Mouse (Mus musculus) intestine, embryonic 14.5 days (tissue): ENCODE results near the gene Zfp580. TPM values are rescaled to one million over a fixed set of nuclear protein-coding genes. Genes with fewer than 3 reads are reported as not detected.
A peak's percentile ranks its signal among the peaks of the same experiment; 100 is the strongest.

Experiments used
- ATAC-seq: fragments of 200-750 bp; cut with Nextera tagmentation; replicated peaks from 2 replicates; pipeline ENCODE4 v1.8.0; 2017; ENCODE audit warnings: low read depth, moderate number of reproducible peaks, moderate TSS enrichment, moderate library complexity; ENCODE audit not compliant: low FRiP score, low TSS enrichment
- DNase-seq: peaks from one replicate; pipeline ENCODE4 v3.0.0-alpha.2; 2018; ENCODE audit warnings: low spot score
- H3K27ac ChIP-seq: fragments of 300-500 bp; sonication (generic); 2 replicates; pipeline ENCODE4 v1.5.1; 2014; ENCODE audit warnings: low read depth, mild to moderate bottlenecking, control low read depth
- H3K27me3 ChIP-seq: fragments of 300-500 bp; sonication (generic); replicated peaks from 2 replicates; pipeline ENCODE4 v1.6.1; 2014; ENCODE audit warnings: low read length, control low read depth; ENCODE audit not compliant: control insufficient read depth, insufficient read depth
- H3K36me3 ChIP-seq: fragments of 300-500 bp; sonication (generic); 2 replicates; pipeline ENCODE4 v1.6.1; 2014; ENCODE audit warnings: low read length, control low read depth; ENCODE audit not compliant: control insufficient read depth, insufficient read depth
- H3K4me1 ChIP-seq: fragments of 300-500 bp; sonication (generic); replicated peaks from 2 replicates; pipeline ENCODE4 v1.6.1; 2014; ENCODE audit warnings: low read length, control low read depth, mixed read lengths; ENCODE audit not compliant: control insufficient read depth, insufficient read depth
- H3K4me2 ChIP-seq: fragments of 300-500 bp; sonication (generic); 2 replicates; pipeline ENCODE4 v1.6.1; 2014; ENCODE audit warnings: low read length
- H3K4me3 ChIP-seq: fragments of 300-500 bp; sonication (generic); 2 replicates; pipeline ENCODE4 v1.5.1; 2014; ENCODE audit warnings: low read depth, low read length, control low read depth, mixed read lengths
- H3K9ac ChIP-seq: fragments of 300-500 bp; sonication (generic); 2 replicates; pipeline ENCODE4 v1.6.1; 2014; ENCODE audit warnings: mild to moderate bottlenecking, low read length
- H3K9me3 ChIP-seq: fragments of 300-500 bp; sonication (generic); 2 replicates; pipeline ENCODE4 v1.6.1; 2016; ENCODE audit warnings: low read length, control low read depth; ENCODE audit not compliant: control insufficient read depth
- WGBS: fragments of 180-500 bp; shearing (Covaris S2); extraction: QIAGEN DNeasy Blood & Tissue Kit; methylation state at CpG from one replicate; pipeline ENCODE4 v1.1.7; 2014; 5-methylcytosine and 5-hydroxymethylcytosine counted together
- polyA plus RNA-seq: library from polyadenylated mRNA; unstranded; fragments of >200 nt; fragmentation: Nextera tagmentation; extraction: Ambion mirVana; gene quantifications from 2 replicates; pipeline ENCODE4 v1.2.1, GENCODE M21; 2014

Zfp580 gene
- polyA plus RNA-seq, 1 experiment from 2014 or later, result 40.1 TPM

DNA sequence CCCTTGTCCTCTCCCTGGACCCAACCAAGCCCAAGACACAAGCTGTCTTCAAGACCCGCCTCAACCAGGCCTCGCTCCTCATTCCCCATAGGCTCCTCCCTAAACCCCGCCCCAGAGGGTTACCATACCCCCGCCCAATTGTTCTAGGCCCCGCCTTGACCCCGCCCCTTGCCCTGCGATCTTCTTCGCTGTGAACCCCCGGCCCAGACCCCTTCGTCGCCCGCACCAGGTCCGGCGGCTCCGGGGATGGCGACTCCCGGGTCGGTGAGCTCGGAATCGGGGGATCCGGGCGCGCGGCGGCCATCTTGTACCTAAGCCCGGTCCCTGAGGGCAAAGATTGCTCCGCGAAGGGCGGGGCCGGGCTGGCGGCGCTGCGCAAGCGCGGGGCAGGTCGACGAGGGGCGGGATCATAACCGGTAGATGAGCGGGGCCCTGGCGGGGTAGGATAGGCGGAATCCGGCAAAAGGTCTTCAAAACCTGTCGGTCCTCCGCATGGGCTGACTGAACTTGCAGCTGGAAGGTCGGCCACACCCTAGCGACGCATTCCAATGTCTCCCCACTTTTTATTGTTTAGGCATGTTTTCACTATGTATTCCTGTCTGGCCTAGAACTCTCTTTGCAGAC lies 13.1 kb upstream of the Zfp580 start, which contains the start of gene Zfp784:
Zfp784 (minus strand) TSS at position 338 of the 624 bp plus-strand sequence.
- H3K27ac ChIP-seq, result peak within 1 kb of the TSS; percentile 95
- no peaks in the 10 kb centered on the region for H3K27me3 ChIP-seq

GRCm38 (mm10) chr7:5038940-5039339 lies 12.4 kb upstream of the Zfp580 start:
- H3K4me1 ChIP-seq, result 0 out of 2 replicates have a peak, but pooled peaks cover 4% of the 10 kb centered on the region

More for the DNA sequence above, 13.1 kb upstream of the Zfp580 start, which contains the start of gene Zfp784:
- Histone ChIP-seq H3K4me2 (peak within 1 kb of the TSS; percentile 60), H3K9ac (peak within 1 kb of the TSS; percentile 66), H3K4me1 (0 out of 2 replicates have a peak, but pooled peaks cover 4% of the 10 kb centered on the region), H3K9me3 (peaks cover 6% of the 10 kb centered on the region; the same call in 1 of the 2 replicates), H3K36me3 (peaks cover 30% of the 10 kb centered on the region), H3K4me3 (peak within 1 kb of the TSS; percentile 61)
- ATAC-seq (peak; percentile 97), DNase-seq (peak; percentile 96)
- WGBS, result 1% methylated on average over 48 of the region's 48 CpGs

GRCm38 (mm10) chr7:5044981-5045380 lies 6.4 kb upstream of the Zfp580 start:
- H3K27me3 ChIP-seq, result no peaks in the 10 kb centered on the region
- WGBS, result 83% methylated on average over 2 of the region's 2 CpGs

More at GRCm38 (mm10) chr7:5038940-5039339, 12.4 kb upstream of the Zfp580 start:
- Histone ChIP-seq H3K9ac (peak overlapping the region; percentile 66), H3K9me3 (peaks cover 6% of the 10 kb centered on the region; the same call in 1 of the 2 replicates), H3K4me3 (peak overlapping the region; percentile 61), H3K27ac (peak overlapping the region; percentile 95), H3K4me2 (peak overlapping the region; percentile 60), H3K27me3 (no peaks in the 10 kb centered on the region), H3K36me3 (peaks cover 23% of the 10 kb centered on the region)
- DNase-seq, result no peak
- ATAC-seq, result no peak
- 23% methylated on average over 5 of the region's 5 CpGs for WGBS

GRCm38 (mm10) chr7:5046112-5046511 lies 5.2 kb upstream of the Zfp580 start:
- no peak for ATAC-seq
- Histone ChIP-seq H3K9ac (no peak overlapping the region), H3K9me3 (no peaks in the 10 kb centered on the region), H3K4me2 (no peak overlapping the region), H3K4me3 (no peak overlapping the region), H3K36me3 (no peaks in the 10 kb centered on the region), H3K4me1 (0 out of 2 replicates have a peak, but pooled peaks cover 7% of the 10 kb centered on the region), H3K27ac (no peak overlapping the region), H3K27me3 (no peaks in the 10 kb centered on the region)
- no peak for DNase-seq
- 67% methylated on average over 2 of the region's 2 CpGs for WGBS

More at GRCm38 (mm10) chr7:5044981-5045380, 6.4 kb upstream of the Zfp580 start:
- no peak overlapping the region for H3K4me2 ChIP-seq
- no peak overlapping the region for H3K9ac ChIP-seq
- H3K9me3 ChIP-seq, result no peaks in the 10 kb centered on the region
- H3K36me3 ChIP-seq, result no peaks in the 10 kb centered on the region
- H3K4me3 ChIP-seq, result no peak overlapping the region
- no peak overlapping the region for H3K27ac ChIP-seq
- H3K4me1 ChIP-seq, result no peaks in the 10 kb centered on the region
- DNase-seq, result no peak
- ATAC-seq, result no peak

DNA sequence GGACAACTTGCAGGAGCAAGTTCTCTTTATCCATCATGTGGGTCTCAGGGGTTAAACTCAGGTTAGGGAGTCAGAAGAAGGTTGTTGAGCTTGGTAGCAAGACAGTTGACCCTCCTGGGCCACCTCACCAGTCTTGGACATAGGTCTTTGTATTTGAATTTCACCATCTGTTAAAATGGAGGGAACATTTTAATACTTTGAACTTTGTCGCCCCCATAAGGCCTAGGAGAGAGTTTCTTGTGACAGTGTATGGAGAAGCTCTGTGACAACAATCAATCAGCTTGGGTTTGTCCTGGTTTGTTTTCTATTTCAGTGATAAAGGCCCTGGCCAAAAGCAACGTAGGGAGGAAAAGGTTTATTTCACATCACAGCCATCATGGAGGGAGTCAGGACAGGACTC lies 4.0 kb upstream of the Zfp580 start:
- no peak for DNase-seq
- H3K9ac ChIP-seq, result no peak overlapping the region
- H3K27ac ChIP-seq, result no peak overlapping the region
- peaks cover 9% of the 10 kb centered on the region for H3K4me1 ChIP-seq
- ATAC-seq, result no peak
- H3K36me3 ChIP-seq, result no peaks in the 10 kb centered on the region
- WGBS, result 25% methylated on average over 2 of the region's 2 CpGs
- H3K4me3 ChIP-seq, result no peak overlapping the region
- H3K4me2 ChIP-seq, result no peak overlapping the region
- peaks cover 5% of the 10 kb centered on the region; the same call in 1 of the 2 replicates for H3K27me3 ChIP-seq
- H3K9me3 ChIP-seq, result no peaks in the 10 kb centered on the region

DNA sequence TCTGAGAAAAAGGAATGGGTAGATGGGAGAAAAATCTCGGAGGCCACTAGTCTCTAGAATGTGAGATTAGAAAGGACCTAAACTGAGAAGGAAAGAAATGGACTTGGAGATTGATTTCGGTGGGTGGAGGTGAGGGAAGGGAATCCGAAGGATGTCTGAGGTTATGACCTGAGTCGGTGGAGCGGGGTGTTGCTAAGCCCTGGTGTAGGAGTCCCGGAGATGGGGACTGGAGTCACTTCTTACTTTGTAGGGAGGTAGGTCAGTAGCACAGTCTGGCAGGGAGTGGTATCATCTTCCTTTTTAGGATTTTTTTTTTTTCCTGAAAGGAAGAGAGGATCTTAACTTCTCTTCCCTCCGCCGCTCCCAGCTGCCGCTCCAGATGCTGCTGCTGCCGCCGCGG lies 1.1 kb downstream of the Zfp580 start:
- no peak overlapping the region for H3K27ac ChIP-seq
- ATAC-seq (no peak), DNase-seq (no peak)
- WGBS, result 3% methylated on average over 12 of the region's 12 CpGs
- no peaks in the 10 kb centered on the region for H3K9me3 ChIP-seq
- peak overlapping the region; percentile 76 for H3K4me3 ChIP-seq
- H3K4me1 ChIP-seq, result peaks cover 33% of the 10 kb centered on the region
- H3K36me3 ChIP-seq, result no peaks in the 10 kb centered on the region
- 0 out of 2 replicates have a peak overlapping the region, but pooled peaks have one; percentile 81 for H3K9ac ChIP-seq
- H3K4me2 ChIP-seq, result peak overlapping the region; percentile 92
- H3K27me3 ChIP-seq, result peaks cover 54% of the 10 kb centered on the region

- ATAC-seq, result no peak
- H3K4me1 ChIP-seq, result peaks cover 33% of the 10 kb centered on the region
- peaks cover 59% of the 10 kb centered on the region for H3K27me3 ChIP-seq
- H3K4me2 ChIP-seq, result peak overlapping the region; percentile 92
- H3K36me3 ChIP-seq, result no peaks in the 10 kb centered on the region
- H3K27ac ChIP-seq, result no peak overlapping the region
- H3K9me3 ChIP-seq, result no peaks in the 10 kb centered on the region
- DNase-seq, result peak; percentile 57
- H3K4me3 ChIP-seq, result peak overlapping the region; percentile 76
- H3K9ac ChIP-seq, result peak overlapping the region; percentile 34; the same call in 1 of the 2 replicates
- WGBS, result 5% methylated on average over 45 of the region's 45 CpGs
Observed at GRCm38 (mm10) chr7:5052931-5053343, 1.6 kb downstream of the Zfp580 start.

- Histone ChIP-seq H3K4me1 (peaks cover 33% of the 10 kb centered on the region), H3K27me3 (peaks cover 60% of the 10 kb centered on the region), H3K4me2 (peak overlapping the region; percentile 92), H3K9ac (peak overlapping the region; percentile 29; the same call in 1 of the 2 replicates), H3K27ac (no peak overlapping the region), H3K36me3 (no peaks in the 10 kb centered on the region), H3K4me3 (peak overlapping the region; percentile 76), H3K9me3 (no peaks in the 10 kb centered on the region)
- ATAC-seq, result no peak
- peak; percentile 69 for DNase-seq
- 11% methylated on average over 32 of the region's 32 CpGs for WGBS
Observed at GRCm38 (mm10) chr7:5053456-5054179, 2.3 kb downstream of the Zfp580 start.
